Mouse (Mus musculus): ENCODE measurements at regions not wholly inside any gene's neighbourhood (a gene's known extent, or its start where the extent isn't known, plus 50 kb on each side); places are given as distances from the start of the nearest gene placed in this dataset.

- ATAC-seq (no peak), DNase-seq (no peak)
- H3K27me3 ChIP-seq (ENCODE audit: insufficient read depth, low read length): no peaks in the 10 kb centered on the region
- no peak overlapping the region for H3K27ac ChIP-seq (ENCODE audit: low read depth, low read length)
- no peaks in the 10 kb centered on the region for H3K4me1 ChIP-seq (ENCODE audit: insufficient read depth)
- no peak overlapping the region for H3K9ac ChIP-seq
- H3K4me2 ChIP-seq (ENCODE audit: low read depth): no peak overlapping the region
- no peaks in the 10 kb centered on the region for H3K36me3 ChIP-seq (ENCODE audit: insufficient read depth)
- H3K4me3 ChIP-seq (ENCODE audit: low read depth, low read length): no peak overlapping the region
- H3K9me3 ChIP-seq (ENCODE audit: low read length): no peaks in the 10 kb centered on the region
- WGBS: 33% methylated on average over 13 of the region's 13 CpGs
- no peak for TF ChIP-seq CTCF (IDR thresholded peaks at IDR 0.05; ENCODE audit: low read depth)
Observed at GRCm38 (mm10) chr1:119196674-119197414, 143.4 kb upstream of the Gli2 start.

- Histone ChIP-seq H3K36me3 (ENCODE audit: insufficient read depth) (no peaks in the 10 kb centered on the region), H3K9ac (no peak overlapping the region), H3K4me3 (ENCODE audit: low read depth, low read length) (no peak overlapping the region), H3K4me1 (ENCODE audit: insufficient read depth) (peaks cover 6% of the 10 kb centered on the region; the same call in 1 of the 2 replicates), H3K9me3 (ENCODE audit: low read length) (no peaks in the 10 kb centered on the region), H3K27ac (ENCODE audit: low read depth, low read length) (no peak overlapping the region), H3K27me3 (ENCODE audit: insufficient read depth, low read length) (no peaks in the 10 kb centered on the region), H3K4me2 (ENCODE audit: low read depth) (no peak overlapping the region)
- DNase-seq (no peak), ATAC-seq (no peak)
- TF ChIP-seq CTCF (IDR thresholded peaks at IDR 0.05; ENCODE audit: low read depth): no peak
- 46% methylated on average over 6 of the region's 6 CpGs for WGBS
Observed at GRCm38 (mm10) chr1:119194533-119194932, 141.1 kb upstream of the Gli2 start.

GRCm38 (mm10) chr1:119191177-119191576, 137.8 kb upstream of the Gli2 start:
- H3K27me3 ChIP-seq (ENCODE audit: insufficient read depth, low read length): no peaks in the 10 kb centered on the region
- no peaks in the 10 kb centered on the region for H3K36me3 ChIP-seq (ENCODE audit: insufficient read depth)
- H3K4me2 ChIP-seq (ENCODE audit: low read depth): no peak overlapping the region
- no peak overlapping the region for H3K27ac ChIP-seq (ENCODE audit: low read depth, low read length)
- no peak for TF ChIP-seq CTCF (IDR thresholded peaks at IDR 0.05; ENCODE audit: low read depth)
- DNase-seq: no peak
- no peak overlapping the region for H3K4me3 ChIP-seq (ENCODE audit: low read depth, low read length)
- 88% methylated on average over 2 of the region's 2 CpGs for WGBS
- no peaks in the 10 kb centered on the region for H3K9me3 ChIP-seq (ENCODE audit: low read length)
- H3K4me1 ChIP-seq (ENCODE audit: insufficient read depth): peaks cover 6% of the 10 kb centered on the region; the same call in 1 of the 2 replicates
- H3K9ac ChIP-seq: no peak overlapping the region
- ATAC-seq: no peak

- no peaks in the 10 kb centered on the region for H3K36me3 ChIP-seq (ENCODE audit: insufficient read depth)
- DNase-seq (peak; percentile 84), ATAC-seq (peak; percentile 94)
- no peaks in the 10 kb centered on the region for H3K27me3 ChIP-seq (ENCODE audit: insufficient read depth, low read length)
- TF ChIP-seq CTCF (IDR thresholded peaks at IDR 0.05; ENCODE audit: low read depth): no peak
- WGBS: 5% methylated on average over 23 of the region's 23 CpGs
- no peaks in the 10 kb centered on the region for H3K9me3 ChIP-seq (ENCODE audit: low read length)
- peak overlapping the region; percentile 57 for H3K27ac ChIP-seq (ENCODE audit: low read depth, low read length)
- H3K4me2 ChIP-seq (ENCODE audit: low read depth): peak overlapping the region; percentile 46
- peaks cover 6% of the 10 kb centered on the region; the same call in 1 of the 2 replicates for H3K4me1 ChIP-seq (ENCODE audit: insufficient read depth)
- H3K4me3 ChIP-seq (ENCODE audit: low read depth, low read length): peak overlapping the region; percentile 27
- H3K9ac ChIP-seq: peak overlapping the region; percentile 39; the same call in 1 of the 2 replicates
Observed at GRCm38 (mm10) chr1:119189461-119190066, 136.1 kb upstream of the Gli2 start.

- peaks cover 6% of the 10 kb centered on the region; the same call in 1 of the 2 replicates for H3K4me1 ChIP-seq (ENCODE audit: insufficient read depth)
- WGBS: 90% methylated on average over 2 of the region's 2 CpGs
- no peak for ATAC-seq
- no peak overlapping the region for H3K4me2 ChIP-seq (ENCODE audit: low read depth)
- DNase-seq: no peak
- no peaks in the 10 kb centered on the region for H3K36me3 ChIP-seq (ENCODE audit: insufficient read depth)
- TF ChIP-seq CTCF (IDR thresholded peaks at IDR 0.05; ENCODE audit: low read depth): no peak
- H3K27me3 ChIP-seq (ENCODE audit: insufficient read depth, low read length): no peaks in the 10 kb centered on the region
- H3K9ac ChIP-seq: no peak overlapping the region
- no peak overlapping the region for H3K27ac ChIP-seq (ENCODE audit: low read depth, low read length)
- H3K9me3 ChIP-seq (ENCODE audit: low read length): no peaks in the 10 kb centered on the region
- no peak overlapping the region for H3K4me3 ChIP-seq (ENCODE audit: low read depth, low read length)
Observed at GRCm38 (mm10) chr1:119187301-119187700, 133.9 kb upstream of the Gli2 start.

GRCm38 (mm10) chr1:119186856-119187255, 133.4 kb upstream of the Gli2 start:
- DNase-seq: no peak
- 77% methylated on average over 4 of the region's 4 CpGs for WGBS
- TF ChIP-seq CTCF (IDR thresholded peaks at IDR 0.05; ENCODE audit: low read depth): no peak
- Histone ChIP-seq H3K36me3 (ENCODE audit: insufficient read depth) (no peaks in the 10 kb centered on the region), H3K9ac (no peak overlapping the region), H3K27me3 (ENCODE audit: insufficient read depth, low read length) (no peaks in the 10 kb centered on the region), H3K4me1 (ENCODE audit: insufficient read depth) (peaks cover 6% of the 10 kb centered on the region; the same call in 1 of the 2 replicates), H3K9me3 (ENCODE audit: low read length) (no peaks in the 10 kb centered on the region), H3K27ac (ENCODE audit: low read depth, low read length) (no peak overlapping the region), H3K4me3 (ENCODE audit: low read depth, low read length) (no peak overlapping the region), H3K4me2 (ENCODE audit: low read depth) (no peak overlapping the region)
- ATAC-seq: no peak

GRCm38 (mm10) chr1:119183558-119184270, 130.3 kb upstream of the Gli2 start:
- DNase-seq: no peak
- no peaks in the 10 kb centered on the region for H3K27me3 ChIP-seq (ENCODE audit: insufficient read depth, low read length)
- 79% methylated on average over 17 of the region's 17 CpGs for WGBS
- no peak overlapping the region for H3K4me2 ChIP-seq (ENCODE audit: low read depth)
- H3K4me3 ChIP-seq (ENCODE audit: low read depth, low read length): no peak overlapping the region
- ATAC-seq: peak; percentile 50
- H3K9me3 ChIP-seq (ENCODE audit: low read length): no peaks in the 10 kb centered on the region
- H3K36me3 ChIP-seq (ENCODE audit: insufficient read depth): no peaks in the 10 kb centered on the region
- no peak for TF ChIP-seq CTCF (IDR thresholded peaks at IDR 0.05; ENCODE audit: low read depth)
- H3K9ac ChIP-seq: no peak overlapping the region
- H3K27ac ChIP-seq (ENCODE audit: low read depth, low read length): no peak overlapping the region
- H3K4me1 ChIP-seq (ENCODE audit: insufficient read depth): no peaks in the 10 kb centered on the region
